Mouse (Mus musculus) small intestine, adult 2 months (tissue): Measurements from ENCODE around the gene S100a16.

Experiments used
- CTCF ChIP-seq: fragments of 200-500 bp; IDR thresholded peaks from 2 replicates; pipeline ENCODE4 v1.5.1; 2012; ENCODE audit warnings: low read depth, mild to moderate bottlenecking, control low read depth, inconsistent platforms, low read length, moderate library complexity, mixed read lengths; ENCODE audit not compliant: insufficient replicate concordance, insufficient read length; ENCODE audit errors: extremely low read depth
- POLR2A ChIP-seq: fragments of 200-500 bp; IDR thresholded peaks from 2 replicates; pipeline ENCODE4 v1.6.1; 2012; ENCODE audit warnings: low read depth, mild to moderate bottlenecking, control low read depth, inconsistent platforms, low read length, moderate library complexity

DNA sequence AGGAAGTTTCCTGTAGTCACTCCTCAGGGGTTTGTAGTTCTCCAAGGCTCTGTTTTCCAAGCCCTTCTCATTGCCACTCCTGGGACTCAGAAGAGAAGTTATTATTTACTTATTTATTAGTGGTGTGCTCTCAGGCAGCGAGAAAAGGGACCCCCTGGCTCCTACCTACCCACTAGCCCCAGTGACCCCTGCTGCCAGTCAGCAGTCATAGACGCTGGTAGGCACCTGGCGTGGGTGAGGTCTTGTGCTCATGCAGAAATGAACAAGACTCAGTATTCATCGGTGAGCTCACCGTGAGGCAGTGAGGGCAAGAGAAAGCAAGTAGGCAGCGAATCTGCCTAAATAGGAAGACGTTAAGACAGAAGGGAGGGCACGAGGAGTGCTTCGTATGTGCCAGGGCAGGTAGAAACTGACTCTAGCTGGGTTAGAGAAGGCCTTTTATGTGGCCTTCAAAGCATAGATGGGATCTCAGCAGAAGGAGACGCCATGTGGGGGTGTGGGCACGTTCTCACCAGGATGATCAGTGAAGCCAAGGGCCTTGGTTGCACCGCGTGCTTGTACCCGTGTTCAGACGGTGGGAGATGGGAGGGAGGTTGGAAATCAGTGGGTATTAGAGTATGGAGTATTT is 49.1 kb downstream of the S100a16 start:
- TF ChIP-seq CTCF (no peak), POLR2A (no peak)
